Mouse (Mus musculus) forebrain, postnatal 0 days (tissue): ENCODE data around the gene Shd. TPM values are rescaled to one million over a fixed set of nuclear protein-coding genes. Genes with fewer than 3 reads are reported as not detected.

ENCODE experiments used
- ATAC-seq: fragments of 200-750 bp; cut with Nextera tagmentation; 2 replicates; pipeline ENCODE4 v1.8.0; 2017; ENCODE audit warnings: mild to moderate bottlenecking, moderate library complexity
- DNase-seq: peaks from one replicate; pipeline ENCODE4 v3.0.0-alpha.2; 2015
- H3K27ac ChIP-seq: fragments of 300-500 bp; sonication (generic); 2 replicates; pipeline ENCODE4 v1.5.1; 2014; ENCODE audit warnings: low read depth, mild to moderate bottlenecking, antibody characterized with exemption, low read length, moderate library complexity, mixed read lengths
- H3K27me3 ChIP-seq: fragments of 300-500 bp; sonication (generic); 2 replicates; pipeline ENCODE4 v1.6.1; 2014; ENCODE audit warnings: mild to moderate bottlenecking, low read length, mixed read lengths; ENCODE audit not compliant: insufficient read depth
- H3K36me3 ChIP-seq: fragments of 300-500 bp; sonication (generic); 2 replicates; pipeline ENCODE4 v1.6.1; 2014; ENCODE audit warnings: mild to moderate bottlenecking, moderate library complexity; ENCODE audit not compliant: insufficient read depth
- H3K4me1 ChIP-seq: fragments of 300-500 bp; sonication (generic); 2 replicates; pipeline ENCODE4 v1.6.1; 2014; ENCODE audit warnings: antibody characterized with exemption; ENCODE audit not compliant: insufficient read depth
- H3K4me2 ChIP-seq: fragments of 300-500 bp; sonication (generic); 2 replicates; pipeline ENCODE4 v1.6.1; 2014; ENCODE audit warnings: low read depth, mild to moderate bottlenecking, moderate library complexity
- H3K4me3 ChIP-seq: fragments of 300-500 bp; sonication (generic); 2 replicates; pipeline ENCODE4 v1.5.1; 2014; ENCODE audit warnings: low read depth, low read length, mixed read lengths
- H3K9ac ChIP-seq: fragments of 300-500 bp; sonication (generic); 2 replicates; pipeline ENCODE4 v1.6.1; 2014; ENCODE audit warnings: mild to moderate bottlenecking
- H3K9me3 ChIP-seq: fragments of 300-500 bp; sonication (generic); 2 replicates; pipeline ENCODE4 v1.6.1; 2016; ENCODE audit warnings: low read length
- CTCF ChIP-seq: sonication (generic); IDR thresholded peaks from 2 replicates; pipeline ENCODE4 v1.5.1; 2016; ENCODE audit warnings: antibody characterized with exemption, control low read depth, low read depth
- WGBS: fragments of 180-500 bp; shearing (Covaris S2); extraction: QIAGEN DNeasy Blood & Tissue Kit; methylation state at CpG from one replicate; pipeline ENCODE4 v1.1.7; 2014; 5-methylcytosine and 5-hydroxymethylcytosine counted together
- polyA plus RNA-seq: library from polyadenylated mRNA; unstranded; fragments of >200 nt; fragmentation: Nextera tagmentation; extraction: Ambion mirVana; gene quantifications from 2 replicates; pipeline ENCODE4 v1.2.1, GENCODE M21; 2015
- total RNA-seq: library from RNA; depleted of rRNA; stranded (reverse); fragments of >200 nt; gene quantifications from 2 replicates; pipeline ENCODE4 v1.2.3, GENCODE M21; 2014

Gene Shd
- total and polyA plus RNA-seq, 2 experiments from 2014 or later = 116 to 152 TPM

DNA sequence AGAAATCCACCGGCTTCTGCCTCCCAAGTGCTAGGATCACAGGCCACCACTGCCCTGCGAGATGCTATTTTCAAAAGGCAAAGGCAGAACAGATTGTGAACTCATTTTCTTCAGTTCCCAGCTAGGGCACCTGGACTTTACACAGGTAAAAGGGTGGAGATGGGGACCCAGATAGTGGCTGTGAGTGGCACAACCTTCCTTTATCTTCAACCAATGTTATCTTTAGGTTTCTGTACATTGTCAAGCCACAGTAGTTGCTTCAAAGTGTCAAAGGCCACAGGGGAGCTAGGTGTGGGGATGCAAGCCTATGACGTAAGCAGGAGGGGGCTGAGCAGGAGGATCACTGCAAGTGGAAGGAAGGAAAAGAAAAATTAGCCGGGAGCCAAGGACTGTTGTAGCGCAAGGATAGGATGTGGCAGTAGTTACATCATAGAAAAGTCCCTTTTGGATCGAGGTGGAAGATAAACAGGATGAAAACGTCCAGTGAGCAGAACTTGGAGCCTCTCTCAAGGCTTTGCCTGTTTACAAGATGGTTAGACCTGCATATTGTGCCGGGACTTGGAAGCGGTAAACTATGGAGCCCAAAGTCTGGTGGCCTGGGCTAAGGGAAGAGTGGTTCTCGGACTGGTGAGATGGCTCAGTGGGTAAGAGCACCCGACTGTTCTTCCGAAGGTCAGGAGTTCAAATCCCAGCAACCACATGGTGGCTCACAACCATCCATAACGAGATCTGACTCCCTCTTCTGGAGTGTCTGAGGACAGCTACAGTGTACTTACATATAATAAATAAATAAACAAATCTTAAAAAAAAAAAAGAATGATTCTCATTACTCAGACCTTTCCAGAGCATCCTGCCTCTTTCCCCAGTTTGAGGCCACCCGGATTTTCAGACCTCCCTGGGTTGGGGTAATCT lies 37.4 kb downstream of the Shd start:
- no peaks in the 10 kb centered on the region; the same call in 1 of the 2 replicates for H3K27me3 ChIP-seq
- peak overlapping the region; percentile 81 for H3K4me3 ChIP-seq
- TF ChIP-seq CTCF = peak; percentile 23; the same call in 1 of the 2 replicates
- 33% methylated on average over 13 of the region's 14 CpGs for WGBS
- peak; percentile 32 for ATAC-seq
- peak; percentile 58 for DNase-seq
- peaks cover 14% of the 10 kb centered on the region for H3K36me3 ChIP-seq
- H3K4me1 ChIP-seq = peaks cover 18% of the 10 kb centered on the region
- H3K9me3 ChIP-seq = no peaks in the 10 kb centered on the region
- H3K4me2 ChIP-seq = peak overlapping the region; percentile 68
- H3K27ac ChIP-seq = peak overlapping the region; percentile 96
- H3K9ac ChIP-seq = peak overlapping the region; percentile 89

- H3K4me2 ChIP-seq = peak overlapping the region; percentile 68
- ATAC-seq (peak; percentile 95), DNase-seq (peak; percentile 99)
- H3K9me3 ChIP-seq = no peaks in the 10 kb centered on the region
- peak overlapping the region; percentile 81 for H3K4me3 ChIP-seq
- under 1% methylated on average over 21 of the region's 21 CpGs for WGBS
- peak overlapping the region; percentile 89 for H3K9ac ChIP-seq
- H3K27ac ChIP-seq = peak overlapping the region; percentile 96
- H3K4me1 ChIP-seq = peaks cover 18% of the 10 kb centered on the region
- H3K27me3 ChIP-seq = no peaks in the 10 kb centered on the region; the same call in 1 of the 2 replicates
- peaks cover 15% of the 10 kb centered on the region for H3K36me3 ChIP-seq
- peak; percentile 0; the same call in 1 of the 2 replicates for TF ChIP-seq CTCF
Observed at GRCm38 (mm10) chr17:56008356-56009087, 38.3 kb downstream of the Shd start.

GRCm38 (mm10) chr17:56009088-56009961 lies 39.1 kb downstream of the Shd start:
- ATAC-seq = peak; percentile 90
- Histone ChIP-seq H3K4me1 (peaks cover 18% of the 10 kb centered on the region), H3K27me3 (no peaks in the 10 kb centered on the region; the same call in 1 of the 2 replicates), H3K4me3 (peak overlapping the region; percentile 81), H3K9me3 (no peaks in the 10 kb centered on the region), H3K9ac (peak overlapping the region; percentile 89), H3K27ac (peak overlapping the region; percentile 96), H3K4me2 (peak overlapping the region; percentile 68), H3K36me3 (peaks cover 18% of the 10 kb centered on the region)
- peak; percentile 66 for TF ChIP-seq CTCF
- 1% methylated on average over 62 of the region's 62 CpGs for WGBS
- DNase-seq = peak; percentile 93

DNA sequence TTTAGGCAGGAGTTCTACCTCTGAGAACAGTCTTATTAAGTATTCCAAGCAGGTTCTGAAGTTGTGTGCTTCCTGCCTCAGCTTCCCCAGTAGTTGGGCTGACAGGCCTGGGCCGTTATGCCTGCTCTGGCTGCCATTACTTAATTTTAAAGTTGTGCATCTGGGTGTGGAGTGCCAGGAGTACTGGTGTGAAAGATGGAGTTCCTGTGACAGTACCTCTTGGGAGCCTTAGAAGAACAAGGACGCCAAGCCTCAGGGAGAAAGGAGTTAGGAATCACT lies 39.6 kb downstream of the Shd start:
- no peaks in the 10 kb centered on the region; the same call in 1 of the 2 replicates for H3K27me3 ChIP-seq
- ATAC-seq = no peak
- peak overlapping the region; percentile 81 for H3K4me3 ChIP-seq
- 51% methylated on average over 2 of the region's 2 CpGs for WGBS
- peak overlapping the region; percentile 89 for H3K9ac ChIP-seq
- peaks cover 18% of the 10 kb centered on the region for H3K4me1 ChIP-seq
- TF ChIP-seq CTCF = no peak
- H3K27ac ChIP-seq = peak overlapping the region; percentile 96
- peak overlapping the region; percentile 68 for H3K4me2 ChIP-seq
- no peak for DNase-seq
- H3K36me3 ChIP-seq = peaks cover 21% of the 10 kb centered on the region
- no peaks in the 10 kb centered on the region for H3K9me3 ChIP-seq

DNA sequence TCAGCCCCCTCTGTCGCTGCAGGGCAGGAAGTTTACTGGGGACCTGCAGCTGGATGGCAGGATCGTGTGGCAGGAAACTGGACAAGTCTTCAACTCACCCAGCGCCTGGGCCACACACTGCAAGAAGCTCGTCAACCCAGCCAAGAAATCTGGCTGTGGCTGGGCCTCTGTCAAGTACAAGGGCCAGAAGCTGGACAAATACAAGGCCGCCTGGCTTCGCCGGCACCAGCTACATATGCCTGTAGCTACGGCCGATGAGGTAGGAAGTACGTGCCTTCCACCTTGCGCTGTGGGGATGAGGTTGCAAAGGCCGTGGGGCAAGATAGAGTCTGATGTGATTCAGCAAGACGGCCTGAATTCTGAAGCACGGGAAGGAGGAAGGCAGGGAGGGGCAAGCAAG lies 40.0 kb downstream of the Shd start:
- no peak; the same call in 1 of the 2 replicates for TF ChIP-seq CTCF
- WGBS = 71% methylated on average over 14 of the region's 14 CpGs
- ATAC-seq (no peak), DNase-seq (no peak)
- H3K9ac ChIP-seq = 0 out of 2 replicates have a peak overlapping the region, but pooled peaks have one; percentile 18
- H3K36me3 ChIP-seq = peaks cover 25% of the 10 kb centered on the region
- H3K27me3 ChIP-seq = no peaks in the 10 kb centered on the region; the same call in 1 of the 2 replicates
- peak overlapping the region; percentile 68 for H3K4me2 ChIP-seq
- peaks cover 18% of the 10 kb centered on the region for H3K4me1 ChIP-seq
- peak overlapping the region; percentile 81 for H3K4me3 ChIP-seq
- no peaks in the 10 kb centered on the region for H3K9me3 ChIP-seq
- H3K27ac ChIP-seq = no peak overlapping the region

DNA sequence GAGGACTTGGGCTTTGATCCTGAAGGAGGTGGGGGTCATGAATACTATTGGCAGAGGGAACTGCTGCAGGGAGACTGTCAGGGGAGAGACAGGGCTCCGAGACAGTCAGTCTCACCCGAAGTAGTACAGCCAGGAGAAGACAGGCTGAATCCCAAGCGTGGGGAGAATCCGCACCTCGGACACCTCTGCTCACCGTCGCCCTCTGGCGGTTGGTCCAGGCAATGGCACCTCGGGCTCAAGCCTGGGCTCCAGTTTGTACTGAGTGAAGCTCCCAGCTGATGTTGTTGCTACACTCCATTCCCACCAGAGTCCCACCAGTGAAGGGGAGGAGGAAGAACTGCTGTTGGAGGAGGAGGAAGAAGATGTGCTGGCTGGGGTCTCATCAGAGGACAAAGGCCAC lies 40.4 kb downstream of the Shd start:
- Histone ChIP-seq H3K36me3 (peaks cover 29% of the 10 kb centered on the region), H3K27ac (no peak overlapping the region), H3K9me3 (no peaks in the 10 kb centered on the region), H3K4me3 (peak overlapping the region; percentile 81; the same call in 1 of the 2 replicates), H3K9ac (peak overlapping the region; percentile 31; the same call in 1 of the 2 replicates), H3K4me1 (peaks cover 18% of the 10 kb centered on the region), H3K27me3 (no peaks in the 10 kb centered on the region), H3K4me2 (peak overlapping the region; percentile 68)
- DNase-seq (peak; percentile 65), ATAC-seq (no peak)
- 6% methylated on average over 9 of the region's 9 CpGs for WGBS
- TF ChIP-seq CTCF = peak; percentile 90
